Mouse (Mus musculus): Measurements from ENCODE around the gene Nagpa. TPM values are rescaled to one million over a fixed set of nuclear protein-coding genes. Genes with fewer than 3 reads are reported as not detected.
"Not testable (repeated sequence)": the region's sequence is repeated elsewhere in the genome, so short reads cannot be mapped to it uniquely, and the experiment has no call there.

The Nagpa gene
- total RNA-seq (2021) = 10 to 100 TPM in 1 of 2 experiments, 1 to 10 TPM in 1; 9.7 to 12.9 TPM

DNA sequence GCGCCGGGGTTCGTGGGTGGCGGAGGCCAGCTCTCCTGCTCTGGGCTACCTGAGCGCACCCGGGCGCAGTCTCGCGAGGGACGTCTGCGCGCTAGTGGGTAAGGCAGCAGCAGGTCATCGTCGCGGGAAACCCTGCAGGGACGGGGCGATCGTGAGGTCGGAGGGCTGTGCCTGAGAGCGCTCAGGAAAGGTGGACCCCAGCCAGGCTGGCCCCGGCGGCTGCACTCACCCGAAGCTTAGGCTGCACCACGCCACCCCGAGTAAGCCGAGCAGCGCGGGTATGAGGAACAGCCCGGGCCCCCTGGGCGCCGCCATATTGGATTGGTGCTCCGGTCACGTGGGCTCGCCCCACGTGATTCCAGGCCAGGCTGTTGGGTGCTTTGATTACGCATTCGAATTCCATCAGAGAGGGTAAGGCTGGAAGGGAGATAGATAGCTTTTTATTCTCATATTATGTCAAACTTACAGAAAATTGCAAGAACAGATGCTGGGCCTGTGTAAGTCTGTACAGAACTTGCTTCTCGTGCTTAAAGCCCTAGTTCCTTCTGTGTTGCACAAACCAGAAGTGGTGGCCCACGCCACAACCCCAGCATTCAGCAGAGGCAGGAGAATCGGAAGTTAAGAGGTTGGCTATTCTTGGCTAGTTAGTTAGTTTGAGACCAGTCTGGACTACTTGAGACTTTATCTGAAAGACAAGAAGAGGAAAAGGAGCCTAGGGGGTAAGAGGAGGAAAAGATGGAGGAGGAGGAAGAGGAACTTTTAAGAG lies at the start of gene Nagpa:
Gene Nagpa, minus strand, starts transcription at position 345 of the 766 bp plus-strand sequence.
- DNase-seq (ENCODE audit: extremely low spot score in 1 of 2, low spot score in 1 of 2) = peak; percentile 69 to 71

GRCm38 (mm10) chr16:5252260-5252659 lies 48.4 kb upstream of the Nagpa start:
- no peak for DNase-seq (ENCODE audit: extremely low spot score in 1 of 2, low spot score in 1 of 2)

GRCm38 (mm10) chr16:5250891-5251290 lies 47.1 kb upstream of the Nagpa start:
- no peak for DNase-seq (ENCODE audit: extremely low spot score in 1 of 2, low spot score in 1 of 2)

DNA sequence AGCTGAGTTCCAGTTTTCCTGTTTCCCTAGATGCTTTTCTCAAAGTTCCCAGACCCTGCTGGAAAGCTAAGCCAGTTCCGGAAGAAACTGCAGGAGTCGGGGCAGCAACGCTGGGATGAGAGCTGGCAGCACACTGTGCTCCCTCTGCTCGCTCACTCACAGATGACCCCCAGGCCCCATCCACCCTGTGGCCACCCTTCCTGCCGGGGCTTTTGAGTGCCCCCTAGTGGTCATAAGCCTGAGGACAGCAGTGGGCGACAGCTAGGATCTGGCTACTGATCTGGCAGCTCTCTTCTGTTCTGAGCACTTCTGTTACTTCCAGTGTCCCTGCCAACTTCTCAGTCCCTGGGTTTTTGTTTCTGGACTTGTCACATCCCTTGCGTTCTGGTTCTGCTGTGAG lies 40.6 kb upstream of the Nagpa start:
- peak; percentile 34 to 64 for DNase-seq (ENCODE audit: extremely low spot score in 1 of 2, low spot score in 1 of 2)

GRCm38 (mm10) chr16:5242882-5243281 lies 39.1 kb upstream of the Nagpa start:
- no peak for DNase-seq (ENCODE audit: extremely low spot score in 1 of 2, low spot score in 1 of 2)

GRCm38 (mm10) chr16:5242355-5242754 lies 38.5 kb upstream of the Nagpa start:
- DNase-seq (ENCODE audit: extremely low spot score in 1 of 2, low spot score in 1 of 2) = no peak

- peak; percentile 87 to 88 for DNase-seq (ENCODE audit: extremely low spot score in 1 of 2, low spot score in 1 of 2)
These were observed 29.9 kb upstream of the Nagpa start, which contains the start of gene Alg1 for GRCm38 (mm10) chr16:5233418-5234313. Alg1 (plus strand) TSS chr16:5233621.

DNA sequence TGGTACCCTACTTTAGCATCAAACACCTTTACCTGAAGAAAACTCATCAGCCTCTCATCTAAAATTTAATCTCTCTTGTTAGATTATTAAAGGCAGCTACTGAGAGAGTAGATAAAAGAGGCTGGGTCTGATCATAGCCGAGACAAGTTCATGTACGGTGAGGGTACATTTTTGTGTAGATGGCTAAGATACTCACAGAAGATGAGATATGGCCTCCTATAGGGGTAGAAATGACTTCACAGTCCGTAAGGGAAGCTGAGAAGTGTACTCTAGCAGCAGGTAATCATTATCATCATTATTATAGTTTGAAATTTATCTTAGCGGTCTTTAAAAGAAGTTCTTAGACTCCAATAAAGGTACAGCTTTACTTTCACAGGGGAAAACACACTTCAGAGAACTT lies 29.2 kb upstream of the Nagpa start:
- no peak for DNase-seq (ENCODE audit: extremely low spot score in 1 of 2, low spot score in 1 of 2)

- not testable (repeated sequence) for DNase-seq (ENCODE audit: extremely low spot score in 1 of 2, low spot score in 1 of 2)
These were observed 24.3 kb upstream of the Nagpa start for GRCm38 (mm10) chr16:5228103-5228502.

DNA sequence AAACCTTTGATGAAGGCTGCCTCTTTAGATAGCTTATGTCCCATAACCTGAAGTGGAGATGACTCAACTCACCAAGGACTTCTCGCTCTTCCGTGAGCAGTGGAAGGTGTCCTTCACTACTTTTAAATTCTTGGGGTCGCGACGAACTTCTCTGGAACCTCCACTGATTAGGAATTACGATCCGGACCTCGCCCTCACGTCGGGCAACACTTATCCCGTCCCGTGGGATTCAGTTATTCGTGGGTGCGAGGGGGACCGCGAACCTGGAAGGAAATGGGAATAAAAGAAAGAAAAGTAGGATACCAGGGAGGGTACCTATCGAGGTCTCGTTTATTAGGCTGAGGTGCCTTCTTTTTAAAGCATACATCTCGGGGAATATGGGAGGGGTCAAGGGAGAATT lies 23.7 kb upstream of the Nagpa start:
- DNase-seq (ENCODE audit: extremely low spot score in 1 of 2, low spot score in 1 of 2) = not testable (repeated sequence)

DNA sequence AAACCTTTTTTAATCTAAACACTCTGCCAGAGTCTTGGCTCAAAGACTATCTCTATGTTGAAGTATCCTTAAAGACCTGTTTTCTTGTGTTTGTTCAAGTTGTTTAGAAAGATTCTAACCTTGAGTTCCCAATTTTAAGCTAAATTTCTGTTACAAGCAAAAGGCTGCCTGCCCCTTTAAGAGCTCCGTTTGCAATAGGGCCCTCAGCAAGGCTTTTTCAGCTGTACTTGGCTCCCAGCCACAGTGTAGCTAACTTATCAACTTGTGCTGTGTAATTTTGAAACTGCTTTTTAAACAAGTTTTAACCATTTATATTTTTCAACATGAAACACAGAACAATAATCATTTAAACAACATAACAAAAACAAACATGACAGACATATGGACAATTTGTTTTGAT lies 22.7 kb upstream of the Nagpa start:
- not testable (repeated sequence) for DNase-seq (ENCODE audit: extremely low spot score in 1 of 2, low spot score in 1 of 2)

GRCm38 (mm10) chr16:5222140-5222539 lies 18.3 kb upstream of the Nagpa start, which contains the start of gene AU021092:
AU021092 (minus strand) TSS chr16:5222299.
- DNase-seq (ENCODE audit: extremely low spot score in 1 of 2, low spot score in 1 of 2) = no peak

- no peak for DNase-seq (ENCODE audit: extremely low spot score in 1 of 2, low spot score in 1 of 2)
These were observed 17.6 kb upstream of the Nagpa start for GRCm38 (mm10) chr16:5221403-5221802.

- no peak for DNase-seq (ENCODE audit: extremely low spot score in 1 of 2, low spot score in 1 of 2)
These were observed 13.7 kb upstream of the Nagpa start for GRCm38 (mm10) chr16:5217341-5218133.

DNA sequence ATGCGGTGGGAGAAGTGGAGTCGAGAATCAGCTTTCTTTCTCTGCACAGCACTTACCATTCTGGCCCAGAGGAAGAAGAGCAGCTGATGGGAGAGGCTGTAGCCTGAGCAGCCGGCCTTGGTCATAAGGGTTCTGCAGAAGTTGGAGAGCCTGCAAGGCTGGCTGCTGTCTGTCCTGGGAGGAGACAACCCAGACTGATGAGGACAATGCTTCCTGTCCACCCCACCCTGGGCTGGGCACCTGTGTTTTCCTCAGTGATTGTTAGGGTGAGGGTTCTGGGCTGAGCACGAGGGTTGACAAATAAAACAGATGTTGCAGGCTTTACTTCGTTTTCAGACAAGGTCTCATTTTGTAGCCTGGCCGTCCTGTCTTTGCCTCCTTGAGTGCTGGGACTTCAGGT lies 12.9 kb upstream of the Nagpa start:
- no peak for DNase-seq (ENCODE audit: extremely low spot score in 1 of 2, low spot score in 1 of 2)

GRCm38 (mm10) chr16:5214126-5214525 lies 10.3 kb upstream of the Nagpa start:
- no peak for DNase-seq (ENCODE audit: extremely low spot score in 1 of 2, low spot score in 1 of 2)

DNA sequence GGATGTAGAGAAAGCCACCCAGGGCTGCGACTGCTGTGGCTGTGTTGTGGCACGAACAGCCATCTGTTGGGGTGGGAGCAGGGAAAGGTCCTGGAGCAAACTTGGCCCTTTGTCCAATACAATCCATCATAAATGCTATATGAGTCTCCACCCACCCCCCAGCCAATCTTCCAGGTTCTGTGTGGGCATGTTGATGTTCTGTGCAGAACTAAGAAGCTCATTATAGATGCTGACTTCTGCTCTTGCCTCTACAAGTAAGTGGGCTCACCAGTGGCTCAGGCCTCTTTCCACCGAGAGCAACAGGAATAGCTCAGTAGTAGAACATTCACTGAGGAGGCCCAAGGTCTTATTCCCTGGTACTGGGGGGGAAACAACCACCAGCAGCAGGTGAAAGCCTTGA lies 8.3 kb upstream of the Nagpa start:
- DNase-seq (ENCODE audit: extremely low spot score in 1 of 2, low spot score in 1 of 2) = no peak

GRCm38 (mm10) chr16:5210365-5210764 lies 6.6 kb upstream of the Nagpa start:
- no peak for DNase-seq (ENCODE audit: extremely low spot score in 1 of 2, low spot score in 1 of 2)

GRCm38 (mm10) chr16:5206051-5206450 lies 2.2 kb upstream of the Nagpa start:
- DNase-seq (ENCODE audit: extremely low spot score in 1 of 2, low spot score in 1 of 2) = no peak

GRCm38 (mm10) chr16:5205431-5205970 lies 1.7 kb upstream of the Nagpa start:
- no peak for DNase-seq (ENCODE audit: extremely low spot score in 1 of 2, low spot score in 1 of 2)

All from layer of hippocampus, postnatal 25 days (tissue).